Mouse (Mus musculus) liver, adult 2 months (tissue): ENCODE results near the gene Gm9945. TPM values are rescaled to one million over a fixed set of nuclear protein-coding genes. Genes with fewer than 3 reads are reported as not detected.

ENCODE experiments used
- DNase-seq: peaks from one replicate; pipeline ENCODE4 v3.0.0-alpha.2; 2011; ENCODE audit warnings: low read depth, low spot score; ENCODE audit errors: extremely low read depth
- H3K27ac ChIP-seq: fragments of 200-500 bp; replicated peaks from 2 replicates; pipeline ENCODE4 v1.5.1; 2012; ENCODE audit warnings: low read depth, mild to moderate bottlenecking, control low read depth, inconsistent platforms, low read length; ENCODE audit not compliant: insufficient read depth
- H3K27me3 ChIP-seq: fragments of 200-500 bp; 2 replicates; pipeline ENCODE4 v1.6.1; 2012; ENCODE audit warnings: mild to moderate bottlenecking, moderate library complexity, low read length, inconsistent platforms; ENCODE audit not compliant: control insufficient read depth, insufficient read depth
- H3K36me3 ChIP-seq: fragments of 200-500 bp; 2 replicates; pipeline ENCODE4 v1.6.1; 2012; ENCODE audit warnings: low read length, inconsistent platforms; ENCODE audit not compliant: control insufficient read depth, insufficient read depth
- H3K4me1 ChIP-seq: fragments of 200-500 bp; 2 replicates; pipeline ENCODE4 v1.6.1; 2011; ENCODE audit warnings: low read length; ENCODE audit not compliant: control insufficient read depth, insufficient read depth
- H3K4me3 ChIP-seq: fragments of 200-500 bp; 2 replicates; pipeline ENCODE4 v1.5.1; 2011; ENCODE audit warnings: low read depth, mild to moderate bottlenecking, control low read depth, low read length, moderate library complexity; ENCODE audit not compliant: insufficient read depth
- H3K79me2 ChIP-seq: fragments of 200-500 bp; 2 replicates; pipeline ENCODE4 v1.6.1; 2012; ENCODE audit warnings: inconsistent platforms, mild to moderate bottlenecking, low read length, moderate library complexity; ENCODE audit not compliant: control insufficient read depth, insufficient read depth
- H3K9ac ChIP-seq: fragments of 200-500 bp; 2 replicates; pipeline ENCODE4 v1.6.1; 2012; ENCODE audit warnings: low read depth, mild to moderate bottlenecking, control low read depth, inconsistent platforms, low read length
- CTCF ChIP-seq: fragments of 200-500 bp; IDR thresholded peaks from 2 replicates; pipeline ENCODE4 v1.5.1; 2011; ENCODE audit warnings: low read depth, low read length, control low read depth
- POLR2A ChIP-seq: fragments of 200-500 bp; IDR thresholded peaks from 2 replicates; pipeline ENCODE4 v1.6.1; 2011; ENCODE audit warnings: low read length, control low read depth; ENCODE audit not compliant: insufficient read depth; ENCODE audit errors: extremely low read depth
- WGBS: fragments of 180-500 bp; shearing (Covaris S2); methylation state at CpG from one replicate; pipeline ENCODE4 v1.1.7; 2018; 5-methylcytosine and 5-hydroxymethylcytosine counted together
- polyA plus RNA-seq: library from polyadenylated mRNA; depleted of rRNA; stranded (reverse); fragments of >200 nt; gene quantifications from 2 replicates; pipeline ENCODE4 v1.2.3, GENCODE M21; 2012; rRNA removed
- total RNA-seq: library from RNA; depleted of rRNA; stranded (reverse); fragments of >200 nt; gene quantifications from 2 replicates; pipeline ENCODE4 v1.2.3, GENCODE M21; 2014; rRNA removed

Gm9945 gene
- total and polyA plus RNA-seq, 2 experiments: not detected

GRCm38 (mm10) chr11:53530001-53530400 lies 50.0 kb downstream of the Gm9945 start:
- no peaks in the 10 kb centered on the region for H3K36me3 ChIP-seq
- no peaks in the 10 kb centered on the region for H3K79me2 ChIP-seq
- H3K9ac ChIP-seq: no peak overlapping the region
- H3K4me1 ChIP-seq: peaks cover 3% of the 10 kb centered on the region; the same call in 1 of the 2 replicates
- H3K4me3 ChIP-seq: no peak overlapping the region
- no peaks in the 10 kb centered on the region for H3K27me3 ChIP-seq
- TF ChIP-seq CTCF: no peak
- no peak for TF ChIP-seq POLR2A
- no peak for DNase-seq
- H3K27ac ChIP-seq: no peak overlapping the region
- 75% methylated on average over 9 of the region's 9 CpGs for WGBS

Other genes with a start within 250 kb of the Gm9945 start
- 44.6 and 55.9 TPM in 2 replicates for gene Hspa4, start 179.7 kb upstream of the Gm9945 start, total RNA-seq
- 16.6 and 17.9 TPM in 2 replicates for gene Hspa4, start 179.7 kb upstream of the Gm9945 start, polyA plus RNA-seq
- 0.37 and 0.74 TPM in 2 replicates for gene Zcchc10, start 155.5 kb upstream of the Gm9945 start, total RNA-seq
- gene Zcchc10, start 155.5 kb upstream of the Gm9945 start, polyA plus RNA-seq: 1.8 and 2.5 TPM in 2 replicates
- gene Aff4, start 129.3 kb upstream of the Gm9945 start, total RNA-seq: 32.1 and 40.3 TPM in 2 replicates
- gene Aff4, start 129.3 kb upstream of the Gm9945 start, polyA plus RNA-seq: 7.3 and 8.1 TPM in 2 replicates
- gene Leap2, start 57.0 kb upstream of the Gm9945 start, total RNA-seq: 133 and 140 TPM in 2 replicates
- 114 and 168 TPM in 2 replicates for gene Leap2, start 57.0 kb upstream of the Gm9945 start, polyA plus RNA-seq
- gene Uqcrq, start 49.3 kb upstream of the Gm9945 start, total RNA-seq: 256 TPM in 2 replicates
- 1,230 and 1,408 TPM in 2 replicates for gene Uqcrq, start 49.3 kb upstream of the Gm9945 start, polyA plus RNA-seq
- gene Gdf9, start 49.1 kb upstream of the Gm9945 start, total RNA-seq: 0.09 and 0.34 TPM in 2 replicates
- gene Gdf9, start 49.1 kb upstream of the Gm9945 start, polyA plus RNA-seq: 0.21 and 0.47 TPM in 2 replicates
- 0.46 and 0.60 TPM in 2 replicates for gene Gm10447, start 23.1 kb upstream of the Gm9945 start, total RNA-seq
- 1.3 and 2.5 TPM in 2 replicates for gene Gm10447, start 23.1 kb upstream of the Gm9945 start, polyA plus RNA-seq
- gene Shroom1, start 23.0 kb upstream of the Gm9945 start, total RNA-seq: 12.8 and 15.4 TPM in 2 replicates
- gene Shroom1, start 23.0 kb upstream of the Gm9945 start, polyA plus RNA-seq: 36.6 and 43.4 TPM in 2 replicates
- gene Gm9837, start 9.7 kb upstream of the Gm9945 start, total RNA-seq: not detected in 2 replicates
- not detected in 2 replicates for gene Gm9837, start 9.7 kb upstream of the Gm9945 start, polyA plus RNA-seq
- gene Sowaha, start 108 bp downstream of the Gm9945 start, total RNA-seq: not detected in 2 replicates
- gene Sowaha, start 108 bp downstream of the Gm9945 start, polyA plus RNA-seq: not detected in 2 replicates
- 1.7 and 2.6 TPM in 2 replicates for gene Sept8, start 39.1 kb downstream of the Gm9945 start, total RNA-seq
- 2.0 and 2.1 TPM in 2 replicates for gene Sept8, start 39.1 kb downstream of the Gm9945 start, polyA plus RNA-seq
- 2.2 and 2.7 TPM in 2 replicates for gene Kif3a, start 87.2 kb downstream of the Gm9945 start, total RNA-seq
- gene Kif3a, start 87.2 kb downstream of the Gm9945 start, polyA plus RNA-seq: 0.98 and 1.2 TPM in 2 replicates
- not detected in 2 replicates for gene Il4, start 138.5 kb downstream of the Gm9945 start, total RNA-seq
- 0.17 TPM in 1 of 2 replicates, not detected in the other for gene Il4, start 138.5 kb downstream of the Gm9945 start, polyA plus RNA-seq
- not detected in 2 replicates for gene Il13, start 154.5 kb downstream of the Gm9945 start, total RNA-seq
- gene Il13, start 154.5 kb downstream of the Gm9945 start, polyA plus RNA-seq: not detected in 2 replicates
- 4.9 and 5.4 TPM in 2 replicates for gene Rad50, start 227.2 kb downstream of the Gm9945 start, total RNA-seq
- gene Rad50, start 227.2 kb downstream of the Gm9945 start, polyA plus RNA-seq: 1.2 and 1.7 TPM in 2 replicates
- 0.09 TPM in 1 of 2 replicates, not detected in the other for gene Il5, start 240.6 kb downstream of the Gm9945 start, total RNA-seq
- not detected in 2 replicates for gene Il5, start 240.6 kb downstream of the Gm9945 start, polyA plus RNA-seq